Mouse (Mus musculus): Measurements from ENCODE around the gene Lrrc46. TPM values are rescaled to one million over a fixed set of nuclear protein-coding genes. Genes with fewer than 3 reads are reported as not detected.

Gene Lrrc46
- polyA plus RNA-seq, 1 experiment from 2014 or later = 1.4 TPM

- H3K27ac ChIP-seq (replicated peaks; ENCODE audit: low read depth, low read length) = no peak overlapping the region
- peak overlapping the region; percentile 65; the same call in 1 of the 2 replicates for H3K4me3 ChIP-seq (ENCODE audit: low read depth, low read length)
- ATAC-seq (ENCODE audit: insufficient number of reproducible peaks, low FRiP score, low TSS enrichment, low read depth) (no peak), DNase-seq (ENCODE audit: low spot score) (no peak)
- peaks cover 6% of the 10 kb centered on the region for H3K36me3 ChIP-seq (ENCODE audit: control insufficient read depth, insufficient read depth, low read length)
- 56% methylated on average over 12 of the region's 12 CpGs for WGBS
- H3K4me2 ChIP-seq (ENCODE audit: low read depth, severe bottlenecking) = peak overlapping the region; percentile 84
- no peaks in the 10 kb centered on the region; the same call in 1 of the 2 replicates for H3K4me1 ChIP-seq (ENCODE audit: control insufficient read depth, insufficient read depth, low read length)
- no peaks in the 10 kb centered on the region for H3K9me3 ChIP-seq (ENCODE audit: control insufficient read depth, low read length)
- H3K27me3 ChIP-seq (ENCODE audit: control insufficient read depth, insufficient read depth, low read length) = no peaks in the 10 kb centered on the region
- H3K9ac ChIP-seq (ENCODE audit: low read length) = no peak overlapping the region
Observed at GRCm38 (mm10) chr11:97040301-97041021, 746 bp downstream of the Lrrc46 start.

- Histone ChIP-seq H3K36me3 (ENCODE audit: control insufficient read depth, insufficient read depth, low read length) (no peaks in the 10 kb centered on the region), H3K27me3 (ENCODE audit: control insufficient read depth, insufficient read depth, low read length) (no peaks in the 10 kb centered on the region), H3K9me3 (ENCODE audit: control insufficient read depth, low read length) (no peaks in the 10 kb centered on the region), H3K4me2 (ENCODE audit: low read depth, severe bottlenecking) (no peak overlapping the region), H3K27ac (replicated peaks; ENCODE audit: low read depth, low read length) (no peak overlapping the region), H3K4me3 (ENCODE audit: low read depth, low read length) (no peak overlapping the region), H3K9ac (ENCODE audit: low read length) (no peak overlapping the region), H3K4me1 (ENCODE audit: control insufficient read depth, insufficient read depth, low read length) (no peaks in the 10 kb centered on the region; the same call in 1 of the 2 replicates)
- no peak for DNase-seq (ENCODE audit: low spot score)
- no peak for ATAC-seq (ENCODE audit: insufficient number of reproducible peaks, low FRiP score, low TSS enrichment, low read depth)
- WGBS = 70% methylated on average over 7 of the region's 7 CpGs
Observed at GRCm38 (mm10) chr11:97038881-97039280, 2.3 kb downstream of the Lrrc46 start.

GRCm38 (mm10) chr11:97036141-97036540, 5.1 kb downstream of the Lrrc46 start:
- no peaks in the 10 kb centered on the region for H3K9me3 ChIP-seq (ENCODE audit: control insufficient read depth, low read length)
- ATAC-seq (ENCODE audit: insufficient number of reproducible peaks, low FRiP score, low TSS enrichment, low read depth) (no peak), DNase-seq (ENCODE audit: low spot score) (no peak)
- no peaks in the 10 kb centered on the region for H3K36me3 ChIP-seq (ENCODE audit: control insufficient read depth, insufficient read depth, low read length)
- H3K27me3 ChIP-seq (ENCODE audit: control insufficient read depth, insufficient read depth, low read length) = no peaks in the 10 kb centered on the region
- WGBS = 85% methylated on average over 5 of the region's 5 CpGs
- H3K4me1 ChIP-seq (ENCODE audit: control insufficient read depth, insufficient read depth, low read length) = no peaks in the 10 kb centered on the region; the same call in 1 of the 2 replicates
- no peak overlapping the region for H3K9ac ChIP-seq (ENCODE audit: low read length)
- no peak overlapping the region for H3K4me3 ChIP-seq (ENCODE audit: low read depth, low read length)
- no peak overlapping the region for H3K27ac ChIP-seq (replicated peaks; ENCODE audit: low read depth, low read length)
- H3K4me2 ChIP-seq (ENCODE audit: low read depth, severe bottlenecking) = no peak overlapping the region

- DNase-seq (ENCODE audit: low spot score) (no peak), ATAC-seq (ENCODE audit: insufficient number of reproducible peaks, low FRiP score, low TSS enrichment, low read depth) (no peak)
- H3K9me3 ChIP-seq (ENCODE audit: control insufficient read depth, low read length) = no peaks in the 10 kb centered on the region
- no peak overlapping the region for H3K27ac ChIP-seq (replicated peaks; ENCODE audit: low read depth, low read length)
- H3K4me3 ChIP-seq (ENCODE audit: low read depth, low read length) = no peak overlapping the region
- WGBS = 96% methylated on average over 4 of the region's 4 CpGs
- no peaks in the 10 kb centered on the region; the same call in 1 of the 2 replicates for H3K4me1 ChIP-seq (ENCODE audit: control insufficient read depth, insufficient read depth, low read length)
- no peaks in the 10 kb centered on the region for H3K36me3 ChIP-seq (ENCODE audit: control insufficient read depth, insufficient read depth, low read length)
- H3K9ac ChIP-seq (ENCODE audit: low read length) = no peak overlapping the region
- no peak overlapping the region for H3K4me2 ChIP-seq (ENCODE audit: low read depth, severe bottlenecking)
- H3K27me3 ChIP-seq (ENCODE audit: control insufficient read depth, insufficient read depth, low read length) = no peaks in the 10 kb centered on the region
Observed at GRCm38 (mm10) chr11:97033781-97034180, 7.4 kb downstream of the Lrrc46 start.

GRCm38 (mm10) chr11:97032499-97032898, 8.7 kb downstream of the Lrrc46 start:
- no peak overlapping the region for H3K4me2 ChIP-seq (ENCODE audit: low read depth, severe bottlenecking)
- ATAC-seq (ENCODE audit: insufficient number of reproducible peaks, low FRiP score, low TSS enrichment, low read depth) (no peak), DNase-seq (ENCODE audit: low spot score) (no peak)
- H3K9me3 ChIP-seq (ENCODE audit: control insufficient read depth, low read length) = no peaks in the 10 kb centered on the region
- no peaks in the 10 kb centered on the region; the same call in 1 of the 2 replicates for H3K4me1 ChIP-seq (ENCODE audit: control insufficient read depth, insufficient read depth, low read length)
- H3K9ac ChIP-seq (ENCODE audit: low read length) = no peak overlapping the region
- no peaks in the 10 kb centered on the region for H3K27me3 ChIP-seq (ENCODE audit: control insufficient read depth, insufficient read depth, low read length)
- no peak overlapping the region for H3K4me3 ChIP-seq (ENCODE audit: low read depth, low read length)
- H3K27ac ChIP-seq (replicated peaks; ENCODE audit: low read depth, low read length) = no peak overlapping the region
- WGBS = 92% methylated on average over 4 of the region's 4 CpGs
- H3K36me3 ChIP-seq (ENCODE audit: control insufficient read depth, insufficient read depth, low read length) = no peaks in the 10 kb centered on the region

- no peaks in the 10 kb centered on the region for H3K27me3 ChIP-seq (ENCODE audit: control insufficient read depth, insufficient read depth, low read length)
- ATAC-seq (ENCODE audit: insufficient number of reproducible peaks, low FRiP score, low TSS enrichment, low read depth) = no peak
- H3K9ac ChIP-seq (ENCODE audit: low read length) = no peak overlapping the region
- H3K9me3 ChIP-seq (ENCODE audit: control insufficient read depth, low read length) = no peaks in the 10 kb centered on the region
- no peak overlapping the region for H3K27ac ChIP-seq (replicated peaks; ENCODE audit: low read depth, low read length)
- H3K4me3 ChIP-seq (ENCODE audit: low read depth, low read length) = no peak overlapping the region
- no peak overlapping the region for H3K4me2 ChIP-seq (ENCODE audit: low read depth, severe bottlenecking)
- no peaks in the 10 kb centered on the region; the same call in 1 of the 2 replicates for H3K4me1 ChIP-seq (ENCODE audit: control insufficient read depth, insufficient read depth, low read length)
- no peaks in the 10 kb centered on the region for H3K36me3 ChIP-seq (ENCODE audit: control insufficient read depth, insufficient read depth, low read length)
- WGBS = 85% methylated on average over 12 of the region's 12 CpGs
- no peak for DNase-seq (ENCODE audit: low spot score)
Observed at GRCm38 (mm10) chr11:97031977-97032376, 9.2 kb downstream of the Lrrc46 start.

GRCm38 (mm10) chr11:97030426-97030825, 10.8 kb downstream of the Lrrc46 start:
- Histone ChIP-seq H3K27me3 (ENCODE audit: control insufficient read depth, insufficient read depth, low read length) (no peaks in the 10 kb centered on the region), H3K4me1 (ENCODE audit: control insufficient read depth, insufficient read depth, low read length) (peaks cover 5% of the 10 kb centered on the region), H3K4me2 (ENCODE audit: low read depth, severe bottlenecking) (peak overlapping the region; percentile 85), H3K27ac (replicated peaks; ENCODE audit: low read depth, low read length) (peak overlapping the region; percentile 69; the same call in 1 of the 2 replicates), H3K9me3 (ENCODE audit: control insufficient read depth, low read length) (no peaks in the 10 kb centered on the region), H3K9ac (ENCODE audit: low read length) (peak overlapping the region; percentile 84), H3K36me3 (ENCODE audit: control insufficient read depth, insufficient read depth, low read length) (no peaks in the 10 kb centered on the region), H3K4me3 (ENCODE audit: low read depth, low read length) (peak overlapping the region; percentile 57)
- DNase-seq (ENCODE audit: low spot score) (no peak), ATAC-seq (ENCODE audit: insufficient number of reproducible peaks, low FRiP score, low TSS enrichment, low read depth) (no peak)
- 24% methylated on average over 15 of the region's 15 CpGs for WGBS

GRCm38 (mm10) chr11:97029686-97030417, 11.4 kb downstream of the Lrrc46 start, which contains the start of gene Scrn2:
TSS of gene Scrn2 (plus strand) at chr11:97029938.
- ATAC-seq (ENCODE audit: insufficient number of reproducible peaks, low FRiP score, low TSS enrichment, low read depth) (0 out of 2 replicates have a peak, but pooled peaks have one; percentile 44), DNase-seq (ENCODE audit: low spot score) (peak; percentile 97)
- Histone ChIP-seq H3K9ac (ENCODE audit: low read length) (peak within 1 kb of the TSS; percentile 84), H3K9me3 (ENCODE audit: control insufficient read depth, low read length) (no peaks in the 10 kb centered on the region), H3K27ac (replicated peaks; ENCODE audit: low read depth, low read length) (peak within 1 kb of the TSS; percentile 69), H3K36me3 (ENCODE audit: control insufficient read depth, insufficient read depth, low read length) (no peaks in the 10 kb centered on the region), H3K4me3 (ENCODE audit: low read depth, low read length) (peak within 1 kb of the TSS; percentile 57), H3K27me3 (ENCODE audit: control insufficient read depth, insufficient read depth, low read length) (no peaks in the 10 kb centered on the region), H3K4me2 (ENCODE audit: low read depth, severe bottlenecking) (peak within 1 kb of the TSS; percentile 85), H3K4me1 (ENCODE audit: control insufficient read depth, insufficient read depth, low read length) (peaks cover 9% of the 10 kb centered on the region)
- 3% methylated on average over 25 of the region's 25 CpGs for WGBS
